Comparison of ENCODE assay signal across 9 mouse cellular contexts in genomic region chr12:112816294-112816693, GRCm38 (mm10). TPM values are rescaled to one million over a fixed set of nuclear protein-coding genes. Genes with fewer than 3 reads are reported as not detected.
DNase-seq lines count a peak whose midpoint lies in the region; ATAC-seq and TF ChIP-seq lines count a peak whose summit lies in the region.
"Had no signal": no experiment of that assay in that cellular context is flagged by ENCODE, and none has a peak within 500 bp of the region (broad histone marks: within the 10 kb centered on the region; RNA-seq: fewer than 3 reads in every experiment).

No protein-coding gene starts in this region.

- no peak overlapping the region for H3K4me3 ChIP-seq in cortical plate, adult 2 months (ENCODE audit: insufficient read depth, low read length)
- no peak overlapping the region for H3K4me3 ChIP-seq in midbrain, embryonic 16.5 days (ENCODE audit: low read depth, low read length)

- 0 out of 2 replicates have a peak, but pooled peaks have one; percentile 22 for ATAC-seq in midbrain, embryonic 16.5 days

- no peaks in the 10 kb centered on the region for H3K9me3 ChIP-seq in midbrain, embryonic 16.5 days (replicated peaks; ENCODE audit: control insufficient read depth, low read length, poor library complexity, severe bottlenecking)

- peaks cover 25% of the 10 kb centered on the region for H3K36me3 ChIP-seq in midbrain, embryonic 16.5 days (ENCODE audit: control insufficient read depth, insufficient read depth, low read length)

- no peak overlapping the region for H3K4me2 ChIP-seq in midbrain, embryonic 16.5 days (ENCODE audit: low read length)

- no peak overlapping the region for H3K9ac ChIP-seq in midbrain, embryonic 16.5 days (ENCODE audit: low read depth, low read length)

- H3K27me3 ChIP-seq in midbrain, embryonic 16.5 days (ENCODE audit: control insufficient read depth, insufficient read depth, low read depth, low read length): no peaks in the 10 kb centered on the region

- no peak overlapping the region for H3K27ac ChIP-seq in cortical plate, adult 2 months (ENCODE audit: insufficient read depth, low read length)
- no peak overlapping the region for H3K27ac ChIP-seq in midbrain, embryonic 16.5 days (ENCODE audit: low read length)

- no peaks in the 10 kb centered on the region for H3K4me1 ChIP-seq in cortical plate, adult 2 months (ENCODE audit: control insufficient read depth, insufficient read depth, low read length)
- H3K4me1 ChIP-seq in midbrain, embryonic 16.5 days (ENCODE audit: control insufficient read depth, insufficient read depth, low read length): no peaks in the 10 kb centered on the region

- no peak for TF ChIP-seq POLR2A in cortical plate, adult 2 months (IDR thresholded peaks at IDR 0.05; ENCODE audit: extremely low read depth, insufficient read depth, low read length)

- peak; percentile 48 for DNase-seq in gastrocnemius, postnatal 10 days
- no peak for DNase-seq in gastrocnemius, postnatal 25 days
- peak; percentile 23 for DNase-seq in urinary bladder, adult 2 months (ENCODE audit: low spot score)
- DNase-seq in urinary bladder, postnatal 10 days (ENCODE audit: low spot score): no peak
- peak; percentile 74 to 79 for DNase-seq in kidney, postnatal 25 days
- DNase-seq in thymus, postnatal 10 days (ENCODE audit: low spot score in 2 of 2): peak; percentile 78 to 82

- WGBS in midbrain, embryonic 16.5 days: 56% methylated on average over 4 of the region's 4 CpGs

- TF ChIP-seq CTCF in cortical plate, adult 2 months (IDR thresholded peaks at IDR 0.05; ENCODE audit: extremely low read depth, insufficient read depth, low read length): peak; percentile 78

RNA-seq across cellular contexts. Expression of gene Clba1, which starts 7.6 kb away (rescaled TPM):
- 1 to 10 TPM in 1 of 2 experiments, under 1 TPM in 1; 0.75 to 1.7 TPM for total RNA-seq in gastrocnemius, postnatal 10 days (2021)
- total RNA-seq in gastrocnemius, postnatal 25 days (2021): under 1 TPM; 0.46 to 0.96 TPM
- 4.5 and 5.3 TPM in 2 replicates for polyA plus RNA-seq in urinary bladder, adult 2 months (2012; rRNA removed)
- polyA plus RNA-seq in cortical plate, adult 2 months (2012; rRNA removed): 12.6 and 13.3 TPM in 2 replicates
- 25.2 and 26.1 TPM in 2 replicates for polyA plus RNA-seq in midbrain, embryonic 16.5 days (2015; fragmentation: Nextera tagmentation; extraction: Ambion mirVana)

RNA-seq across cellular contexts. Expression of gene Cdca4, which starts 12.9 kb away (rescaled TPM):
- total RNA-seq in gastrocnemius, postnatal 10 days (2021): 10 to 100 TPM in 1 of 2 experiments, 1 to 10 TPM in 1; 9.4 to 12.0 TPM
- total RNA-seq in gastrocnemius, postnatal 25 days (2021): 1 to 10 TPM; 3.4 to 3.5 TPM
- polyA plus RNA-seq in urinary bladder, adult 2 months (2012; rRNA removed): 17.0 and 22.2 TPM in 2 replicates
- 10.6 and 11.0 TPM in 2 replicates for polyA plus RNA-seq in cortical plate, adult 2 months (2012; rRNA removed)
- polyA plus RNA-seq in midbrain, embryonic 16.5 days (2015; fragmentation: Nextera tagmentation; extraction: Ambion mirVana): 32.6 and 37.6 TPM in 2 replicates

RNA-seq across cellular contexts. Expression of gene Ahnak2, which starts 13.8 kb away (rescaled TPM):
- 10 to 100 TPM; 12.2 to 18.6 TPM for total RNA-seq in gastrocnemius, postnatal 10 days (2021)
- total RNA-seq in gastrocnemius, postnatal 25 days (2021): 10 to 100 TPM in 1 of 2 experiments, 1 to 10 TPM in 1; 4.9 to 11.8 TPM
- polyA plus RNA-seq in urinary bladder, adult 2 months (2012; rRNA removed): 40.7 and 65.9 TPM in 2 replicates
- 1.1 and 1.7 TPM in 2 replicates for polyA plus RNA-seq in cortical plate, adult 2 months (2012; rRNA removed)
- 1.4 and 2.0 TPM in 2 replicates for polyA plus RNA-seq in midbrain, embryonic 16.5 days (2015; fragmentation: Nextera tagmentation; extraction: Ambion mirVana)

RNA-seq across cellular contexts. Expression of gene Gpr132, which starts 51.7 kb away (rescaled TPM):
- under 1 TPM in 1 of 2 experiments, not detected in 1; 0.09 TPM for total RNA-seq in gastrocnemius, postnatal 10 days (2021)
- total RNA-seq in gastrocnemius, postnatal 25 days (2021): under 1 TPM in 1 of 2 experiments, not detected in 1; 0.11 TPM
- 3.4 and 4.1 TPM in 2 replicates for polyA plus RNA-seq in urinary bladder, adult 2 months (2012; rRNA removed)
- polyA plus RNA-seq in cortical plate, adult 2 months (2012; rRNA removed): 0.04 TPM in 1 of 2 replicates, not detected in the other
- 0.14 TPM in 1 of 2 replicates, not detected in the other for polyA plus RNA-seq in midbrain, embryonic 16.5 days (2015; fragmentation: Nextera tagmentation; extraction: Ambion mirVana)
- polyA plus RNA-seq: neural tube, embryonic 14.5 days had no signal

RNA-seq across cellular contexts. Expression of gene Pld4, which starts 55.8 kb away (rescaled TPM):
- total RNA-seq in gastrocnemius, postnatal 10 days (2021): 1 to 10 TPM; 7.3 to 9.1 TPM
- 1 to 10 TPM; 3.5 to 3.9 TPM for total RNA-seq in gastrocnemius, postnatal 25 days (2021)
- polyA plus RNA-seq in urinary bladder, adult 2 months (2012; rRNA removed): 38.7 and 38.8 TPM in 2 replicates
- polyA plus RNA-seq in cortical plate, adult 2 months (2012; rRNA removed): 16.3 and 18.9 TPM in 2 replicates
- 4.9 and 5.9 TPM in 2 replicates for polyA plus RNA-seq in midbrain, embryonic 16.5 days (2015; fragmentation: Nextera tagmentation; extraction: Ambion mirVana)

Comparison
In these comparisons a context has a peak if more than half of its experiments do, and no peak if none do; other contexts are left out.
1. DNase-seq: peak in gastrocnemius, postnatal 10 days (single experiment), urinary bladder, adult 2 months (single experiment), kidney, postnatal 25 days (2 of 2) and thymus, postnatal 10 days (2 of 2); none in gastrocnemius, postnatal 25 days (single experiment) and urinary bladder, postnatal 10 days (single experiment).
2. RNA of gene Ahnak2, which starts 13.8 kb away (polyA plus RNA-seq): 40.7 to 65.9 TPM in urinary bladder, adult 2 months; 1.4 to 2.0 TPM in midbrain, embryonic 16.5 days and 1.1 to 1.7 TPM in cortical plate, adult 2 months; every median in the first group is over 10 times any median in the second.